Mouse (Mus musculus) heart, postnatal 0 days (tissue): ENCODE data around the gene Rdh16f1.

Source experiments
- CTCF ChIP-seq: IDR thresholded peaks from 2 replicates; pipeline ENCODE4 v1.5.1; 2016; ENCODE audit warnings: antibody characterized with exemption, control low read depth, low read depth
- EP300 ChIP-seq: IDR thresholded peaks from 2 replicates; pipeline ENCODE4 v1.6.1; 2016; ENCODE audit warnings: antibody characterized with exemption, low read depth

DNA sequence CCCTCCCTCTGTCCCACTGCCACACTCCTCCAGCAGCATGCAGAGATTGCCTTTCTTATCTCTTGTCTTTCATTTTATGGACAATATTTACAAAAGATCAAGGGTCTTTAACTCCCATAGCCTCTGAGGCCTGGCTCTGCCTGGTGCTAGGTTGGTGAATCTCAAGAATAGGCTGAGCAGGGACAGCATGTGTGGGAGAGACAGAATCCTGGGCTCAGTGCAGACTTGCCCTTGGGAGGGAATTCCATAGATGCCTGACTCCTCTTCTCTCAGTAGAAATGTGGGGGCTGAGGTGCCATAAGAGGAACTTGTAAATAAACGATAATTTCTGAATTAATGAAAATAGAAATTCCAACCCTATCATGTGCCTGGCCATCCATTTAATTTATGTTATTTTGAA, 7.0 kb downstream of the Rdh16f1 start:
- TF ChIP-seq CTCF (no peak), EP300 (no peak)
